Mouse (Mus musculus) ZHBTc4 (cell line): Measurements from ENCODE around the gene Slc25a38.
"Not testable (repeated sequence)": the region's sequence is repeated elsewhere in the genome, so short reads cannot be mapped to it uniquely, and the experiment has no call there.

ENCODE experiments used
- DNase-seq: peaks from one replicate; pipeline ENCODE4 v3.0.0-alpha.2; 2011; ENCODE audit warnings: low read depth, low spot score

Slc25a38 gene

DNA sequence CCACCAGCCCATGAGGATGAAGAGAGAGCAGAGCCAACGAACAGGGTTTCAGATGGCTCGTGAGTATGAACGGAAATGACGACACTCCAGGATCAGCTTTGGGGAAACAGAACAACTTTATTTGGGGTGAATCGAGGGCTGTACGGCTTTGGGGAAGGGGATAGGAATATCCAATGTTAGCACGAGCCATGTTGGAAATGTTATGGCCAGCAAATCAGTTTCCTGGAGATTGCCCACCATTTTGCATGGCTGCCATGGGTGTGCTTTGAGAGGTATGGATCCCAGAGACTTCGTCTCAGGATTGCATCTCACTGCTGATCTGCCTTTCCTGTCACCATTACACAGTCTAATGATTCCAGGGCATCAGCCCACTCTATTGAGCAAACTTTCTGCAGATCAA lies 10.9 kb upstream of the Slc25a38 start:
- DNase-seq = no peak

- no peak for DNase-seq
Measured at GRCm38 (mm10) chr9:120101165-120101564, 9.0 kb upstream of the Slc25a38 start.

DNA sequence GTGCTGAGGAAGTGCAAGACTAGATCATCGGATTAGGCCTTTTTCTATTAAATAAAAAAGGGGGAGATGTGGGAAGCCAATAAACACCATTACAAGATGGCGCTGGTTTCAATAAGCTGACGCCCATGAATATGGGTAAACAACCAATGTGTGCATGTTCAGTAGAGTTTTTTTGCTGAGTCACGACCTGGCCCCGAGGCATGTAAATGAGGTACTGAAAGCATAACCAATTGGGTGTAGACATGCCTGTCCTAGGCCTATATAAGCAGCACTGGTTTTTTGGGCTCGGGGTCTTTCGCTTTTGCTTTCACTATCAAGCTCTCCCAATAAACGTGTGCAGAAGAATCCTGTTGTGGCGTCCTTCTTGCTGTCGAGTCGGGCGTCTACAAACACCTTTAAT lies 1.2 kb upstream of the Slc25a38 start:
- not testable (repeated sequence) for DNase-seq

- DNase-seq = no peak
Measured at GRCm38 (mm10) chr9:120111156-120111945, 1.2 kb downstream of the Slc25a38 start.

DNA sequence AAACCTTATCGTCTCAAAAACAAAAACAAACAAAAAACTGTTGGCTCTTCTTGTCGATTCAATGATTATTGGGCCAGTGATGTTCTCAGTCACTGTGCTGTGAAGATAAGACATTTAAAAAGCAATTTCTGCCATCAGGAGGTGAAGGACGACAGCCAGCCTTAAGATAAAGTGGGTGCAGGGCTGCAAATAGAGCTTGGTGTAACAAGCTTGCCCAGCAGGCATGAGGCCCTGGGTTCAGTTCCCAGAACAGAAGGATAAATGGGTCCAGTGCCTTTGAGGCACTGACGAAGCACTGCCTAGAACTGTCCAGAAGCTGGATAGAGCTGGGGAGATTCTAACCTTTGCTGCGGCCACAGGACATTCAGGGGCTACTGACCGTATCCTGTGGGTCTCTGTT lies 2.3 kb downstream of the Slc25a38 start:
- no peak for DNase-seq

- DNase-seq = no peak
Measured at GRCm38 (mm10) chr9:120113456-120113855, 3.3 kb downstream of the Slc25a38 start.

GRCm38 (mm10) chr9:120114051-120114788 lies 4.0 kb downstream of the Slc25a38 start:
- DNase-seq = no peak

GRCm38 (mm10) chr9:120114789-120115151 lies 4.6 kb downstream of the Slc25a38 start:
- DNase-seq = no peak

GRCm38 (mm10) chr9:120115580-120115979 lies 5.4 kb downstream of the Slc25a38 start:
- DNase-seq = no peak

- DNase-seq = peak; percentile 41
Measured at GRCm38 (mm10) chr9:120116184-120116624, 6.0 kb downstream of the Slc25a38 start.

- no peak for DNase-seq
Measured at GRCm38 (mm10) chr9:120118212-120118611, 8.0 kb downstream of the Slc25a38 start.

DNA sequence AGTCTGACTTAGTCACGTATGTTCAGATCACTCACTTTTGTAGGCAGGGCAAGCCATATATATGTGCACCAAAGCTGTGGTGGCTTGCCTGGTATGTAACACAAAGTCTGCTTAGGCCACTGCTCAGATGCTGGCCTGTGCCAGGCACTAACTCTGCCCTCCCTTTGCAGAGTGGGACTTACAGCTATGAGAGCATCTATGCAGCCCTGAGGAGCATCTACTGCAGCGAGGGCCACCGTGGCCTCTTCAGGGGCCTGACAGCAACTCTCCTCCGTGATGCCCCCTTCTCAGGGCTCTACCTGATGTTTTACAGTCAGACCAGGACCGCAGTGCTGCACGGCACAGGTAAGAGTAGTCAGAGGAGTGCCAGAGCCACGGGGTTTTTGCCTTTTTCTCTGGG lies 10.3 kb downstream of the Slc25a38 start:
- DNase-seq = no peak

DNA sequence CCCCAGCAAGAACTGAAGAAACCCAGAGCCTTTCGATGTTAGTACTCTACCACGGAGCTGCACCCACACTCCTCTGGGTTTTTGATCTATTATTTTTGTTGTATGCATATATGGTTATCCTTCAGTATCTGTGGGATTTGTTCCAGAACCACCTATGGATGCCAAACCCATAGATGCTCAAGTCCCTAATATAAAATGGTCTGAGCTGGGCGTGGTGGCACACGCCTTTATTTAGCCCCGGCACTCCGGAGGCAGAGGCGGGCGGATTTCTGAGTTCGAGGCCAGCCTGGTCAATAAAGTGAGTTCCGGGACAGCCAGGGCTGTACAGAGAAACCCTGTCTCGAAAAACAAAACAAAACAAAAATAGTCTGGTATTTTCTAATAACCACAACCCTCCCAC lies 16.7 kb downstream of the Slc25a38 start:
- no peak for DNase-seq

- DNase-seq = peak; percentile 99
Measured at GRCm38 (mm10) chr9:120127538-120128251, 17.5 kb downstream of the Slc25a38 start, which contains the start of gene Rpsa. TSS of gene Rpsa (plus strand) at chr9:120127689.

GRCm38 (mm10) chr9:120129276-120129675 lies 19.1 kb downstream of the Slc25a38 start:
- DNase-seq = peak; percentile 45

- DNase-seq = peak; percentile 59
Measured at GRCm38 (mm10) chr9:120131784-120132288, 21.7 kb downstream of the Slc25a38 start.

- DNase-seq = peak; percentile 60
Measured at GRCm38 (mm10) chr9:120132980-120133754, 23.0 kb downstream of the Slc25a38 start.

DNA sequence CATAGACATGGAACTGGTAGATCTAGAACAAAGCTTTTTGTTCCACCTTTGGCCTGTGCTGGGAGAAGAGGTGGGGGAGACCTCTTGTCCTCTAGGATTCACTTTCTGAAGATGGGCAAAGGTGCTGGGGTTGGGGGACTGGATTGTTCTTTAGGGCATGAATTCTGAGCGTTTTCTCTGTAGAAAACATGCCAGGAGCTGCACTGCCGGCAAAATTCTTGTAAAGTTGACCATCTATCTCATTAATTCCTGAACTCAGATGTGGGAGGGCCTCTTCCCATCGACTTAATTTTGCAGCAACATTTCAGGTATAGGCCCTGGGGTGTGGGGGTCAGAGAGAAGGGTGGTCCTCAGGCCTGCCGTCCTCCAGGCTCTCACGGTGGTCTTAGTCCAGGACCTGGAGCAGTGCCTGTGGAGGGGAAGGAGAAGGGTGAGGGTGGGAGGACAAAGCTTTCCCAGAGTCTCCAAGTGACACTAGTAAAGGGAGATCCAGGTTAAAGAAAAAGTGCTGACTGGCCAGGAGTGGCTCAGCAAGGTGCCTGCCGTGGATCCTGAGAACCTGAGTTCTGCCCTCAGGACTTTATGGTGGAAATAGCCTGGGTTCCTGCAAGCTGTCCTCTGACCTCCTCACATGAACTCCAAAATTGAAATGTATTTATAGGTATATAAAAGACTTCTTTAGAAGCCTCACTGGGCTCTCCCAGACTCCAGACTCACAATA lies 23.7 kb downstream of the Slc25a38 start:
- DNase-seq = peak; percentile 55

DNA sequence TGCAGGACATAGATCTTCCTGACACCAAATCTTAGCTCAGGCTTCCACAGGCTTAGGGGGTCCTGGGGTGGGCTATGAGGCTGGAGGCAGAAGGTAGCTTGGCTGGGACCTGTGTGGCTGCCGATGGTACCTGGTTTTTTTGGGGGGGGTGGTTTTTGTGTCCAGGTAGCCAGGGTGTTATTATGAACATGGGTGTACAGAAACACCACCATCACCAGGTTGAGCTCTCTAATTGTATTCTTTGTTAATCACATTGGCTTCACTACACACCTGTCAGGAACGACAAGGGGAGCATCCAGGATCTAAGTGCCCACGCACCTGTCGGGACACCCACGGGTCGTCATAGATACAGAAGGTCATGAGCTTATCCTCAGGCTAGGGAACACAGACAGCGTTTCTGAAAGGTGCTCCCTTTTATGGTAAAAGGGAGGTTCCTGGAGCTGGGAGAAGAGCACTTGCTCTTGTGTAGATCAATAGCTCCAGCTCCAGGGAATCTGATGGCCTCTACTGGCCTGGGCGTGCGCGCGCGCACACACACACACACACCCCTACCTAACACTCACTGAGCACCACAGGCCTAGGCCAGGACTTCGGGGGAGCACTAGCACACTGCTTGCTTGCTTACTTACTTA lies 24.5 kb downstream of the Slc25a38 start:
- DNase-seq = peak; percentile 84

- DNase-seq = peak; percentile 56
Measured at GRCm38 (mm10) chr9:120135454-120135853, 25.3 kb downstream of the Slc25a38 start.
